Mouse (Mus musculus): Measurements from ENCODE around the gene Vsig8. TPM values are rescaled to one million over a fixed set of nuclear protein-coding genes. Genes with fewer than 3 reads are reported as not detected.

The Vsig8 gene
- polyA plus RNA-seq, 1 experiment: not detected

DNA sequence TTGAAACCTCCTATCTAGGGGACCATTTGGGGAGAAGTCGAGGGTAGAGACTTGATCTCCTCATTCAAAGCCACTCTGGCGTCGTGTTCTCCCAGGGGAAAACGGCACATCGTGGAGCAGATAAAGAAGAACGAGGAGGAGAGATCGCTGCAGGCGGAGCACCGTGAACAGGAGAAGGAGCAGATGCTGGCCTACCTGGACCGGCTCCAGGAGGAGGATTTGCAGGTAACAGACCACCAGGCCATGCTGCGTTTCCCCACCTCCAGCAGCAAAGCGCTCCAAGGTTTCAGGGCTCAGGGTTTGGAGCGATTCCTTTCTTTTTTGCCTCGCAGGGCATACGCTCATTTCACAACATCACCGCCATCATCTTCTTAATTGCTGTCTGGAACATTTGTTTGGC is 20.6 kb upstream of the Vsig8 start:
- H3K4me3 ChIP-seq (replicated peaks; ENCODE audit: control insufficient read depth, low read depth, low read length): no peak overlapping the region
- 88% methylated on average over 16 of the region's 16 CpGs for WGBS
- no peak for TF ChIP-seq POLR2A (IDR thresholded peaks at IDR 0.05; ENCODE audit: borderline replicate concordance, control insufficient read depth, low read depth, low read length)
- TF ChIP-seq CTCF (IDR thresholded peaks at IDR 0.05; ENCODE audit: control insufficient read depth, insufficient read depth, low read length): no peak
- H3K4me1 ChIP-seq (ENCODE audit: control insufficient read depth, insufficient read depth, low read length): peaks cover 4% of the 10 kb centered on the region; the same call in 1 of the 2 replicates
- no peak overlapping the region for H3K27ac ChIP-seq (ENCODE audit: control insufficient read depth, insufficient read depth, low read depth, low read length, poor library complexity)

- WGBS: 60% methylated on average over 6 of the region's 6 CpGs
- Histone ChIP-seq H3K4me1 (ENCODE audit: control insufficient read depth, insufficient read depth, low read length) (no peaks in the 10 kb centered on the region), H3K4me3 (replicated peaks; ENCODE audit: control insufficient read depth, low read depth, low read length) (no peak overlapping the region)
These were observed 15.9 kb upstream of the Vsig8 start for GRCm38 (mm10) chr1:172539827-172540226.

GRCm38 (mm10) chr1:172540283-172540820 is 15.4 kb upstream of the Vsig8 start:
- 79% methylated on average over 11 of the region's 11 CpGs for WGBS
- no peak for TF ChIP-seq CTCF (IDR thresholded peaks at IDR 0.05; ENCODE audit: control insufficient read depth, insufficient read depth, low read length)
- TF ChIP-seq POLR2A (IDR thresholded peaks at IDR 0.05; ENCODE audit: borderline replicate concordance, control insufficient read depth, low read depth, low read length): no peak
- Histone ChIP-seq H3K27ac (ENCODE audit: control insufficient read depth, insufficient read depth, low read depth, low read length, poor library complexity) (no peak overlapping the region), H3K4me1 (ENCODE audit: control insufficient read depth, insufficient read depth, low read length) (no peaks in the 10 kb centered on the region), H3K4me3 (replicated peaks; ENCODE audit: control insufficient read depth, low read depth, low read length) (no peak overlapping the region)

More at GRCm38 (mm10) chr1:172539827-172540226, 15.9 kb upstream of the Vsig8 start:
- H3K27ac ChIP-seq (ENCODE audit: control insufficient read depth, insufficient read depth, low read depth, low read length, poor library complexity): no peak overlapping the region
- no peak for TF ChIP-seq POLR2A (IDR thresholded peaks at IDR 0.05; ENCODE audit: borderline replicate concordance, control insufficient read depth, low read depth, low read length)
- TF ChIP-seq CTCF (IDR thresholded peaks at IDR 0.05; ENCODE audit: control insufficient read depth, insufficient read depth, low read length): no peak

- whole genome bisulfite sequencing: 79% methylated on average over 4 of the region's 4 CpGs
- no peak for TF ChIP-seq CTCF (IDR thresholded peaks at IDR 0.05; ENCODE audit: control insufficient read depth, insufficient read depth, low read length)
- no peak for TF ChIP-seq POLR2A (IDR thresholded peaks at IDR 0.05; ENCODE audit: borderline replicate concordance, control insufficient read depth, low read depth, low read length)
- Histone ChIP-seq H3K4me1 (ENCODE audit: control insufficient read depth, insufficient read depth, low read length) (peaks cover 6% of the 10 kb centered on the region), H3K27ac (ENCODE audit: control insufficient read depth, insufficient read depth, low read depth, low read length, poor library complexity) (no peak overlapping the region), H3K4me3 (replicated peaks; ENCODE audit: control insufficient read depth, low read depth, low read length) (no peak overlapping the region)
These were observed 9.7 kb upstream of the Vsig8 start for GRCm38 (mm10) chr1:172546062-172546461.

GRCm38 (mm10) chr1:172548501-172548900 is 7.2 kb upstream of the Vsig8 start:
- TF ChIP-seq CTCF (IDR thresholded peaks at IDR 0.05; ENCODE audit: control insufficient read depth, insufficient read depth, low read length) (no peak), POLR2A (IDR thresholded peaks at IDR 0.05; ENCODE audit: borderline replicate concordance, control insufficient read depth, low read depth, low read length) (no peak)
- H3K27ac ChIP-seq (ENCODE audit: control insufficient read depth, insufficient read depth, low read depth, low read length, poor library complexity): peak overlapping the region; percentile 72
- peak overlapping the region; percentile 39 for H3K4me3 ChIP-seq (replicated peaks; ENCODE audit: control insufficient read depth, low read depth, low read length)
- WGBS: under 1% methylated on average over 7 of the region's 7 CpGs
- peaks cover 6% of the 10 kb centered on the region for H3K4me1 ChIP-seq (ENCODE audit: control insufficient read depth, insufficient read depth, low read length)

- peaks cover 6% of the 10 kb centered on the region for H3K4me1 ChIP-seq (ENCODE audit: control insufficient read depth, insufficient read depth, low read length)
- TF ChIP-seq POLR2A (IDR thresholded peaks at IDR 0.05; ENCODE audit: borderline replicate concordance, control insufficient read depth, low read depth, low read length): no peak
- TF ChIP-seq CTCF (IDR thresholded peaks at IDR 0.05; ENCODE audit: control insufficient read depth, insufficient read depth, low read length): no peak
- WGBS: 7% methylated on average over 2 of the region's 2 CpGs
- H3K4me3 ChIP-seq (replicated peaks; ENCODE audit: control insufficient read depth, low read depth, low read length): peak overlapping the region; percentile 83
- H3K27ac ChIP-seq (ENCODE audit: control insufficient read depth, insufficient read depth, low read depth, low read length, poor library complexity): peak overlapping the region; percentile 78
These were observed 6.4 kb upstream of the Vsig8 start for GRCm38 (mm10) chr1:172549314-172549713.

GRCm38 (mm10) chr1:172549717-172550116 is 6.0 kb upstream of the Vsig8 start:
- H3K27ac ChIP-seq (ENCODE audit: control insufficient read depth, insufficient read depth, low read depth, low read length, poor library complexity): peak overlapping the region; percentile 78
- peak overlapping the region; percentile 83 for H3K4me3 ChIP-seq (replicated peaks; ENCODE audit: control insufficient read depth, low read depth, low read length)
- TF ChIP-seq CTCF (IDR thresholded peaks at IDR 0.05; ENCODE audit: control insufficient read depth, insufficient read depth, low read length): no peak
- no peak for TF ChIP-seq POLR2A (IDR thresholded peaks at IDR 0.05; ENCODE audit: borderline replicate concordance, control insufficient read depth, low read depth, low read length)
- peaks cover 6% of the 10 kb centered on the region for H3K4me1 ChIP-seq (ENCODE audit: control insufficient read depth, insufficient read depth, low read length)
- 2% methylated on average over 8 of the region's 8 CpGs for WGBS

DNA sequence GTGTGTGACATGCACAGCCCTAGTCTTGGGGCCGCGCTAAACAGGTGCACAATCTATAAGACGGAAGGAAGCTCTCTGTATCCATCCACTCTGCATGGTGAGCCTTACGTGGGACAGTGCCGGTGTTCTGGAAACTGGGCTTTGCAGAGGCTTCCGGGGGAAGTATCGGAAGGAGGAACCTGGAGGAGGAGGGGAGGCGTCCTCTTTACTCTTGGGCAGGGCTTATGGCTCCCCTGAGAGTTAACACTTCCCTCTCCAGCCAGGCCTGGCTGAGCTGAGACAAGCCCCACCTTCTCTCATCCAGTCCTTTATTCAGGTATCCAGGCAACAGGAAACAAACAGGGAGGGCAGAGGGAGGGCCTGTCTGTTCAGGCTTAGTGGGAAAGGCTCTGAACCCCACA is 5.2 kb upstream of the Vsig8 start:
- Histone ChIP-seq H3K4me3 (replicated peaks; ENCODE audit: control insufficient read depth, low read depth, low read length) (peak overlapping the region; percentile 83), H3K27ac (ENCODE audit: control insufficient read depth, insufficient read depth, low read depth, low read length, poor library complexity) (peak overlapping the region; percentile 78), H3K4me1 (ENCODE audit: control insufficient read depth, insufficient read depth, low read length) (peaks cover 6% of the 10 kb centered on the region)
- 1% methylated on average over 8 of the region's 8 CpGs for WGBS
- TF ChIP-seq POLR2A (IDR thresholded peaks at IDR 0.05; ENCODE audit: borderline replicate concordance, control insufficient read depth, low read depth, low read length): 0 out of 2 replicates have a peak, but pooled peaks have one; percentile 13
- TF ChIP-seq CTCF (IDR thresholded peaks at IDR 0.05; ENCODE audit: control insufficient read depth, insufficient read depth, low read length): no peak

- Histone ChIP-seq H3K4me1 (ENCODE audit: control insufficient read depth, insufficient read depth, low read length) (peaks cover 6% of the 10 kb centered on the region), H3K4me3 (replicated peaks; ENCODE audit: control insufficient read depth, low read depth, low read length) (no peak overlapping the region), H3K27ac (ENCODE audit: control insufficient read depth, insufficient read depth, low read depth, low read length, poor library complexity) (no peak overlapping the region)
- no peak for TF ChIP-seq CTCF (IDR thresholded peaks at IDR 0.05; ENCODE audit: control insufficient read depth, insufficient read depth, low read length)
- no peak for TF ChIP-seq POLR2A (IDR thresholded peaks at IDR 0.05; ENCODE audit: borderline replicate concordance, control insufficient read depth, low read depth, low read length)
- 19% methylated on average over 7 of the region's 7 CpGs for WGBS
These were observed 4.7 kb upstream of the Vsig8 start for GRCm38 (mm10) chr1:172551009-172551408.

Data from bone marrow, adult 2 months (tissue).